Mouse (Mus musculus): ENCODE measurements around the gene Tango2. TPM values are rescaled to one million over a fixed set of nuclear protein-coding genes. Genes with fewer than 3 reads are reported as not detected.
"Not testable (repeated sequence)": the region's sequence is repeated elsewhere in the genome, so short reads cannot be mapped to it uniquely, and the experiment has no call there.

The Tango2 gene
- polyA plus RNA-seq, 1 experiment from 2014 or later = 70.0 TPM

GRCm38 (mm10) chr16:18324031-18324430, 23.9 kb downstream of the Tango2 start:
- 76% methylated on average over 6 of the region's 6 CpGs for WGBS
- no peaks in the 10 kb centered on the region for H3K9me3 ChIP-seq (ENCODE audit: control insufficient read depth, low read length)

GRCm38 (mm10) chr16:18323460-18323859, 24.4 kb downstream of the Tango2 start:
- DNase-seq (no peak), ATAC-seq (ENCODE audit: low FRiP score, low TSS enrichment) (no peak)
- no peaks in the 10 kb centered on the region for H3K27me3 ChIP-seq (ENCODE audit: control insufficient read depth, insufficient read depth, low read length)
- H3K4me2 ChIP-seq (ENCODE audit: low read length) = no peak overlapping the region
- H3K27ac ChIP-seq (replicated peaks; ENCODE audit: low read depth, low read length) = no peak overlapping the region
- H3K4me3 ChIP-seq (replicated peaks; ENCODE audit: low read depth, low read length) = no peak overlapping the region
- no peak overlapping the region for H3K9ac ChIP-seq (replicated peaks; ENCODE audit: low read length)
- H3K36me3 ChIP-seq (ENCODE audit: control insufficient read depth, insufficient read depth, low read length) = peaks cover 30% of the 10 kb centered on the region
- 91% methylated on average over 2 of the region's 2 CpGs for WGBS
- no peaks in the 10 kb centered on the region for H3K9me3 ChIP-seq (ENCODE audit: control insufficient read depth, low read length)
- H3K4me1 ChIP-seq (ENCODE audit: control insufficient read depth, insufficient read depth, low read length) = no peaks in the 10 kb centered on the region

More at GRCm38 (mm10) chr16:18324031-18324430, 23.9 kb downstream of the Tango2 start:
- H3K9ac ChIP-seq (replicated peaks; ENCODE audit: low read length) = no peak overlapping the region
- H3K27ac ChIP-seq (replicated peaks; ENCODE audit: low read depth, low read length) = no peak overlapping the region
- H3K4me3 ChIP-seq (replicated peaks; ENCODE audit: low read depth, low read length) = no peak overlapping the region
- peaks cover 30% of the 10 kb centered on the region for H3K36me3 ChIP-seq (ENCODE audit: control insufficient read depth, insufficient read depth, low read length)
- H3K4me1 ChIP-seq (ENCODE audit: control insufficient read depth, insufficient read depth, low read length) = no peaks in the 10 kb centered on the region
- H3K27me3 ChIP-seq (ENCODE audit: control insufficient read depth, insufficient read depth, low read length) = no peaks in the 10 kb centered on the region
- DNase-seq = no peak
- no peak for ATAC-seq (ENCODE audit: low FRiP score, low TSS enrichment)
- H3K4me2 ChIP-seq (ENCODE audit: low read length) = no peak overlapping the region

GRCm38 (mm10) chr16:18321443-18321842, 26.5 kb downstream of the Tango2 start:
- H3K36me3 ChIP-seq (ENCODE audit: control insufficient read depth, insufficient read depth, low read length) = peaks cover 30% of the 10 kb centered on the region
- H3K4me3 ChIP-seq (replicated peaks; ENCODE audit: low read depth, low read length) = no peak overlapping the region
- H3K9me3 ChIP-seq (ENCODE audit: control insufficient read depth, low read length) = no peaks in the 10 kb centered on the region
- ATAC-seq (ENCODE audit: low FRiP score, low TSS enrichment) = no peak
- H3K27me3 ChIP-seq (ENCODE audit: control insufficient read depth, insufficient read depth, low read length) = no peaks in the 10 kb centered on the region
- no peaks in the 10 kb centered on the region for H3K4me1 ChIP-seq (ENCODE audit: control insufficient read depth, insufficient read depth, low read length)
- no peak for DNase-seq
- H3K9ac ChIP-seq (replicated peaks; ENCODE audit: low read length) = no peak overlapping the region
- H3K27ac ChIP-seq (replicated peaks; ENCODE audit: low read depth, low read length) = no peak overlapping the region
- 86% methylated on average over 2 of the region's 2 CpGs for WGBS
- H3K4me2 ChIP-seq (ENCODE audit: low read length) = no peak overlapping the region

- DNase-seq = no peak
- no peaks in the 10 kb centered on the region for H3K27me3 ChIP-seq (ENCODE audit: control insufficient read depth, insufficient read depth, low read length)
- no peaks in the 10 kb centered on the region for H3K9me3 ChIP-seq (ENCODE audit: control insufficient read depth, low read length)
- no peak overlapping the region for H3K4me2 ChIP-seq (ENCODE audit: low read length)
- whole genome bisulfite sequencing = 91% methylated on average over 3 of the region's 3 CpGs
- H3K36me3 ChIP-seq (ENCODE audit: control insufficient read depth, insufficient read depth, low read length) = peaks cover 23% of the 10 kb centered on the region
- H3K9ac ChIP-seq (replicated peaks; ENCODE audit: low read length) = no peak overlapping the region
- no peak for ATAC-seq (ENCODE audit: low FRiP score, low TSS enrichment)
- no peak overlapping the region for H3K4me3 ChIP-seq (replicated peaks; ENCODE audit: low read depth, low read length)
- H3K27ac ChIP-seq (replicated peaks; ENCODE audit: low read depth, low read length) = no peak overlapping the region
- no peaks in the 10 kb centered on the region for H3K4me1 ChIP-seq (ENCODE audit: control insufficient read depth, insufficient read depth, low read length)
Measured at GRCm38 (mm10) chr16:18318992-18319391, 28.9 kb downstream of the Tango2 start.

GRCm38 (mm10) chr16:18308159-18308558, 39.7 kb downstream of the Tango2 start:
- Histone ChIP-seq H3K9ac (replicated peaks; ENCODE audit: low read length) (no peak overlapping the region), H3K27ac (replicated peaks; ENCODE audit: low read depth, low read length) (no peak overlapping the region), H3K4me3 (replicated peaks; ENCODE audit: low read depth, low read length) (no peak overlapping the region), H3K36me3 (ENCODE audit: control insufficient read depth, insufficient read depth, low read length) (peaks cover 44% of the 10 kb centered on the region), H3K9me3 (ENCODE audit: control insufficient read depth, low read length) (no peaks in the 10 kb centered on the region), H3K4me1 (ENCODE audit: control insufficient read depth, insufficient read depth, low read length) (no peaks in the 10 kb centered on the region), H3K4me2 (ENCODE audit: low read length) (no peak overlapping the region), H3K27me3 (ENCODE audit: control insufficient read depth, insufficient read depth, low read length) (no peaks in the 10 kb centered on the region)
- ATAC-seq (ENCODE audit: low FRiP score, low TSS enrichment) (no peak), DNase-seq (no peak)
- 94% methylated on average over 1 of the region's 1 CpGs for WGBS

- H3K9me3 ChIP-seq (ENCODE audit: control insufficient read depth, low read length); DNase-seq; H3K27me3 ChIP-seq (ENCODE audit: control insufficient read depth, insufficient read depth, low read length); ATAC-seq (ENCODE audit: low FRiP score, low TSS enrichment); H3K36me3 ChIP-seq (ENCODE audit: control insufficient read depth, insufficient read depth, low read length): not testable (repeated sequence)
- Histone ChIP-seq H3K4me1 (ENCODE audit: control insufficient read depth, insufficient read depth, low read length) (peaks cover 21% of the 10 kb centered on the region), H3K4me3 (replicated peaks; ENCODE audit: low read depth, low read length) (peak overlapping the region; percentile 75), H3K9ac (replicated peaks; ENCODE audit: low read length) (peak overlapping the region; percentile 90; the same call in 1 of the 2 replicates), H3K4me2 (ENCODE audit: low read length) (peak overlapping the region; percentile 48), H3K27ac (replicated peaks; ENCODE audit: low read depth, low read length) (0 out of 2 replicates have a peak overlapping the region, but pooled peaks have one; percentile 32)
- WGBS = 5% methylated on average over 9 of the region's 10 CpGs
Measured at GRCm38 (mm10) chr16:18289614-18290013, 58.3 kb downstream of the Tango2 start.

GRCm38 (mm10) chr16:18289067-18289588, 58.8 kb downstream of the Tango2 start, which contains the start of gene Dgcr8:
Gene Dgcr8, minus strand, starts transcription at chr16:18289246.
- H3K4me1 ChIP-seq (ENCODE audit: control insufficient read depth, insufficient read depth, low read length) = peaks cover 21% of the 10 kb centered on the region
- peak within 1 kb of the TSS; percentile 88 for H3K27ac ChIP-seq (replicated peaks; ENCODE audit: low read depth, low read length)
- peak; percentile 100 for DNase-seq
- H3K36me3 ChIP-seq (ENCODE audit: control insufficient read depth, insufficient read depth, low read length) = peaks cover 4% of the 10 kb centered on the region
- H3K9me3 ChIP-seq (ENCODE audit: control insufficient read depth, low read length) = no peaks in the 10 kb centered on the region
- WGBS = under 1% methylated on average over 70 of the region's 71 CpGs
- H3K4me3 ChIP-seq (replicated peaks; ENCODE audit: low read depth, low read length) = peak within 1 kb of the TSS; percentile 75
- no peaks in the 10 kb centered on the region for H3K27me3 ChIP-seq (ENCODE audit: control insufficient read depth, insufficient read depth, low read length)
- peak within 1 kb of the TSS; percentile 98 for H3K4me2 ChIP-seq (ENCODE audit: low read length)
- ATAC-seq (ENCODE audit: low FRiP score, low TSS enrichment) = peak; percentile 100
- peak within 1 kb of the TSS; percentile 90 for H3K9ac ChIP-seq (replicated peaks; ENCODE audit: low read length)

- peak; percentile 75 for ATAC-seq (ENCODE audit: low FRiP score, low TSS enrichment)
- peak overlapping the region; percentile 75 for H3K4me3 ChIP-seq (replicated peaks; ENCODE audit: low read depth, low read length)
- peaks cover 9% of the 10 kb centered on the region for H3K36me3 ChIP-seq (ENCODE audit: control insufficient read depth, insufficient read depth, low read length)
- no peaks in the 10 kb centered on the region for H3K9me3 ChIP-seq (ENCODE audit: control insufficient read depth, low read length)
- H3K4me1 ChIP-seq (ENCODE audit: control insufficient read depth, insufficient read depth, low read length) = peaks cover 21% of the 10 kb centered on the region
- H3K4me2 ChIP-seq (ENCODE audit: low read length) = peak overlapping the region; percentile 98
- no peak for DNase-seq
- peak overlapping the region; percentile 90 for H3K9ac ChIP-seq (replicated peaks; ENCODE audit: low read length)
- H3K27me3 ChIP-seq (ENCODE audit: control insufficient read depth, insufficient read depth, low read length) = no peaks in the 10 kb centered on the region
- under 1% methylated on average over 31 of the region's 31 CpGs for WGBS
- H3K27ac ChIP-seq (replicated peaks; ENCODE audit: low read depth, low read length) = peak overlapping the region; percentile 88
Measured at GRCm38 (mm10) chr16:18288581-18289061, 59.3 kb downstream of the Tango2 start.

- DNase-seq (peak; percentile 15), ATAC-seq (ENCODE audit: low FRiP score, low TSS enrichment) (no peak)
- Histone ChIP-seq H3K9ac (replicated peaks; ENCODE audit: low read length) (peak overlapping the region; percentile 90), H3K4me2 (ENCODE audit: low read length) (peak overlapping the region; percentile 98), H3K4me1 (ENCODE audit: control insufficient read depth, insufficient read depth, low read length) (peaks cover 21% of the 10 kb centered on the region), H3K9me3 (ENCODE audit: control insufficient read depth, low read length) (no peaks in the 10 kb centered on the region), H3K36me3 (ENCODE audit: control insufficient read depth, insufficient read depth, low read length) (peaks cover 14% of the 10 kb centered on the region), H3K4me3 (replicated peaks; ENCODE audit: low read depth, low read length) (peak overlapping the region; percentile 75), H3K27ac (replicated peaks; ENCODE audit: low read depth, low read length) (peak overlapping the region; percentile 88; the same call in 1 of the 2 replicates), H3K27me3 (ENCODE audit: control insufficient read depth, insufficient read depth, low read length) (no peaks in the 10 kb centered on the region)
- WGBS = 3% methylated on average over 4 of the region's 4 CpGs
Measured at GRCm38 (mm10) chr16:18288166-18288565, 59.7 kb downstream of the Tango2 start.
